Mouse (Mus musculus) left cerebral cortex, adult 2 months (tissue): Measurements from ENCODE around the gene Trabd2b. TPM values are rescaled to one million over a fixed set of nuclear protein-coding genes. Genes with fewer than 3 reads are reported as not detected.

Experiments
- DNase-seq, 2 experiments: peaks; one replicate each; pipeline ENCODE4 v3.0.0; 2021 to 2022; ENCODE audit warnings: low spot score in 2 of 2, mixed read lengths in 1 of 2; ENCODE audit errors: extremely low spot score in 1 of 2
- H3K27ac ChIP-seq: fragments of 200-600 bp; 2 replicates; pipeline ENCODE4 v1.8.1; 2022
- H3K4me3 ChIP-seq: fragments of 200-600 bp; 2 replicates; pipeline ENCODE4 v1.8.1; 2022
- CTCF ChIP-seq: fragments of 200-600 bp; IDR thresholded peaks from 2 replicates; pipeline ENCODE4 v1.8.1; 2022; ENCODE audit warnings: antibody characterized with exemption, mild to moderate bottlenecking, moderate library complexity
- intact Hi-C: fragments of 180-260 bp; cut with DNase I; formaldehyde crosslinking; loops from one replicate; pipeline ENCODE4 v1.15.1; 2025
- total RNA-seq, 2 experiments: library from RNA; stranded (reverse); gene quantifications; 2 replicates each; pipeline ENCODE4 v1.2.3; 2021

The Trabd2b gene
- total RNA-seq, 2 experiments from 2014 or later, result 4.8 to 6.7 TPM

DNA sequence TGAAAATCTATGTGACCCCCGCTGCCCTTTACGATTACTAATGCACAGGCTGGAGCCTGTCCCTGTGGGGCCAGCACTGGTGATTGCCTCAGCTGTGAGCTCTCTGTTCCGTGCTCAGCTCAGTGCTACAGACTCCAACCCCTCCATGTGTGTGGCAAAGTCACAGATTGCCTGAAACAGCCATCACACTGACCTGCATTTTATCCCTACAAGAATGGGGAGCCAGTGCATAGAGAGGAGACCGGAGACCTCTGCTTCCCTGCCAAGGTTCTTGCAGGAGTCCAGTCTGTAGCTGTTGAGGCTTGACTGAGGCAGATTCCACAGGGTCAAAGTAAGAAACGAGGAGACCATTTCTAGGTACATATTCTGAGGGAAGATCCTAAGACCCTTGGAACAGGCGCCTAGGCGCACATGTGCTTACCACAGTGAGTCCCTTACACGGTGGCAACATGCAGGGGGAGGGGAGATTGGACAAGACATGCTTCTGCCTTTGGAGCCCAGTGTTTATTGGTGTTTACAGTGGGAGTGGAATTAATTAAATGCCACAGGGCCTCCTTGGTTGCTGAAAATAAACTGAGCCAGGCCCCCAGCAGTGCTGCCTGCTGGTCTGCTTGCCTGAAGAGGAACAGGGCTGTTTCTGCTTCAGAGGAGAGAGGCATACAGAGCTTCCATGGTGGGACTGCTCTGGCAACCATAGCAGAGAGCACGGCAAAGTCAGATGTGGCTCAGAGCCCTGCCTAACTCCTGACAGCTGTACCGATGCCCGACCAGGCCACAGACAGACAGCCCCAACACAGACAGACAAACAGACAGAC lies 97.9 kb downstream of the Trabd2b start:
- no peak for DNase-seq
- Histone ChIP-seq H3K4me3 (no peak overlapping the region), H3K27ac (no peak overlapping the region)
- intact Hi-C loops, result no loop called here
- TF ChIP-seq CTCF, result no peak

- Histone ChIP-seq H3K4me3 (no peak overlapping the region), H3K27ac (no peak overlapping the region)
- no peak for TF ChIP-seq CTCF
- DNase-seq, result no peak
- intact Hi-C loops, result no loop called here
These were observed 103.1 kb downstream of the Trabd2b start for GRCm38 (mm10) chr4:114509601-114510000.

GRCm38 (mm10) chr4:114511649-114512048 lies 105.1 kb downstream of the Trabd2b start:
- TF ChIP-seq CTCF, result no peak
- intact Hi-C loops, result no loop called here
- DNase-seq, result no peak
- H3K4me3 ChIP-seq, result no peak overlapping the region
- H3K27ac ChIP-seq, result no peak overlapping the region

DNA sequence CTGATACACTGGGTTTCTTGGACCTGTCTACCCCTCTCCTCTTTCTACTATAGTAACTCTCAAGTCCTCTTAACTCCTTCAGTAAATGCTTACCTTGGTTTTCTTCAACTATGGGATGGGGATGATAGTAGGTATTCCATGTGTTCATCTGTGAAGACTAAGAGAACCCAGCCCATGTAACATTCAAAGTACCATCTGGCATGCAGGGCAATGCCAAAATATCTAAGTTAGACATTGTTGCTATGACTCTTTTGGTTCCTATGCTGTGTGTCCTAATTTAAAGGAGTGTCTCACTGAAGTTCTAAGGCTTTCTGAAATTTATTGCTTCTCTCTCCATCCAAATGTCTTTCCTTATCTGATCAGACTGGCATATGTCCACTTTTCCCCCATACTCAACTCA lies 106.6 kb downstream of the Trabd2b start:
- peak overlapping the region; percentile 40; the same call in 1 of the 2 replicates for H3K27ac ChIP-seq
- intact Hi-C loops, result no loop called here
- no peak overlapping the region for H3K4me3 ChIP-seq
- no peak for TF ChIP-seq CTCF
- DNase-seq, result no peak

DNA sequence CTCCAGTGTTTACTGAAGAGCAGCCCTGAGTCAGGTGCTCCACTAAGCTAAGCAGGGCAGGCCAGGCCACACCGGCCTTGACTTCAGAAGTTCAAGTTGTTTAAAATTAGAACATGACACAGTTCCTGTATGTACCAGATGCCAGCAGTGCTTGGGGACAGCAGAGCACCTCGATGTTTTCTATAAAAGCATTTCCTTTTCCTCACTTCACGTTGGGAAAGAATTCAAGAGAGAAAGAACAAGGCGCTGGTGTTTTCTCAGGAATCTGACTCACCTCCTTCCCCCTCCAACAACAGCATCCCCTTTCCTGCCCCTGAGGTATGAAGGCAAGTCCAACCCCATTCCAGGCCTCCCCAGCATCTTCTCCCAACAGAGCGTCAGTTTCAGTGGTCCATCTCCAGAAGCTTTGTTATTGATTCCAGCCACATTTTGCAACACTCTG lies 108.8 kb downstream of the Trabd2b start:
- Histone ChIP-seq H3K27ac (peak overlapping the region; percentile 6; the same call in 1 of the 2 replicates), H3K4me3 (no peak overlapping the region)
- DNase-seq, result peak in 1 of 2 experiments; percentile 32
- intact Hi-C loops, result loop anchor here (2.0 kb wide), 3 partner anchors 55 to 117 kb away; no protein-coding TSS in a partner anchor
- no peak for TF ChIP-seq CTCF

GRCm38 (mm10) chr4:114516651-114517050 lies 110.1 kb downstream of the Trabd2b start:
- Histone ChIP-seq H3K4me3 (no peak overlapping the region), H3K27ac (0 out of 2 replicates have a peak overlapping the region, but pooled peaks have one; percentile 8)
- no peak for TF ChIP-seq CTCF
- intact Hi-C loops, result no loop called here
- no peak for DNase-seq

DNA sequence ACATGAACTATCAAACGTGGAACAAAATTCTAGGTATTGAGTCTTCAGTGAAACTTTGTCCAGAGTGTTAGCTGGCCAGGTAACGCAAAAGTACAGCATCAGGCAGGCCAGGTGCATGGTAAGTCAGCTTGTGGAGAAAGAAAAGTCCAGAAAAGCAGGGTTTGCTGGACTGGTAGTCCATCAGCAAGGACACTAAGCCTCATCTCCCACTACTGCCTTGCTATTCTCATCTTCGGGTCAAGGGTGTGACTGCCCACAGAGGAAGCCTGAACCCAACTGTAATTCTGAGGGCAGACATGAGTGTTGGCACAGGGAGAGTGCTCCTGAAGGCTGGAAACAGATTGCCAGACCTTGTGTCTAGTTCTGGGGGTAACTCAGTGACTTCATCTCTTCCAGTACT lies 111.5 kb downstream of the Trabd2b start:
- TF ChIP-seq CTCF, result no peak
- intact Hi-C loops, result no loop called here
- Histone ChIP-seq H3K27ac (no peak overlapping the region), H3K4me3 (no peak overlapping the region)
- no peak for DNase-seq

GRCm38 (mm10) chr4:114518571-114518970 lies 112.0 kb downstream of the Trabd2b start:
- no peak for TF ChIP-seq CTCF
- intact Hi-C loops, result no loop called here
- Histone ChIP-seq H3K4me3 (no peak overlapping the region), H3K27ac (no peak overlapping the region)
- no peak for DNase-seq

GRCm38 (mm10) chr4:114519321-114519720 lies 112.8 kb downstream of the Trabd2b start:
- H3K27ac ChIP-seq, result no peak overlapping the region
- TF ChIP-seq CTCF, result no peak
- intact Hi-C loops, result no loop called here
- no peak overlapping the region for H3K4me3 ChIP-seq
- DNase-seq, result no peak

- no peak overlapping the region for H3K4me3 ChIP-seq
- intact Hi-C loops, result no loop called here
- H3K27ac ChIP-seq, result no peak overlapping the region
- no peak for TF ChIP-seq CTCF
- no peak for DNase-seq
These were observed 113.4 kb downstream of the Trabd2b start for GRCm38 (mm10) chr4:114519966-114520365.

GRCm38 (mm10) chr4:114523335-114524188 lies 117.0 kb downstream of the Trabd2b start:
- TF ChIP-seq CTCF, result no peak
- Histone ChIP-seq H3K4me3 (no peak overlapping the region), H3K27ac (no peak overlapping the region)
- no peak for DNase-seq
- intact Hi-C loops, result no loop called here

- intact Hi-C loops, result no loop called here
- H3K4me3 ChIP-seq, result no peak overlapping the region
- no peak for TF ChIP-seq CTCF
- H3K27ac ChIP-seq, result no peak overlapping the region
- DNase-seq, result no peak
These were observed 125.1 kb downstream of the Trabd2b start for GRCm38 (mm10) chr4:114531591-114531990.
